Mouse (Mus musculus) Patski (cell line): ENCODE data around the gene Arap1. TPM values are rescaled to one million over a fixed set of nuclear protein-coding genes. Genes with fewer than 3 reads are reported as not detected.
A peak's percentile ranks its signal among the peaks of the same experiment; 100 is the strongest.

Experiments
- ATAC-seq: fragments of 100-300 bp; one replicate; pipeline ENCODE4 v1.8.0; 2021
- CTCF ChIA-PET: fragments of 350-600 bp; sonication (Branson Sonifier 250); formaldehyde crosslinking; loops from one replicate; lab custom pipeline; 2022; ENCODE audit warnings: inconsistent platforms; lab: Charles Lee
- POLR2A ChIA-PET: fragments of 350-600 bp; sonication (Branson Sonifier 250); formaldehyde crosslinking; loops from one replicate; lab custom pipeline; 2022; ENCODE audit warnings: antibody characterized with exemption, inconsistent platforms; lab: Charles Lee
- DNase-seq: peaks from one replicate; pipeline ENCODE4 v3.0.0-alpha.2; 2011; ENCODE audit warnings: low read depth, low spot score
- H3K27me3 ChIP-seq: fragments of 371-371 bp; one replicate; pipeline ENCODE4 v1.5.1; 2021
- CTCF ChIP-seq: fragments of 100-300 bp; IDR thresholded peaks from one replicate; pipeline ENCODE4 v1.5.1; 2021
- in situ Hi-C: fragments of 300-500 bp; cut with MboI; formaldehyde crosslinking; loops from 3 replicates; pipeline ENCODE4 v1.11.1; 2018; ENCODE audit warnings: low pct_unique_long_range_greater_than_20kb, mixed read lengths
- polyA plus RNA-seq: library from polyadenylated mRNA; unstranded; gene quantifications from one replicate; pipeline ENCODE4 v1.2.3, GENCODE M21; 2021

Arap1 gene
- polyA plus RNA-seq, 1 experiment from 2014 or later: 31.1 TPM

DNA sequence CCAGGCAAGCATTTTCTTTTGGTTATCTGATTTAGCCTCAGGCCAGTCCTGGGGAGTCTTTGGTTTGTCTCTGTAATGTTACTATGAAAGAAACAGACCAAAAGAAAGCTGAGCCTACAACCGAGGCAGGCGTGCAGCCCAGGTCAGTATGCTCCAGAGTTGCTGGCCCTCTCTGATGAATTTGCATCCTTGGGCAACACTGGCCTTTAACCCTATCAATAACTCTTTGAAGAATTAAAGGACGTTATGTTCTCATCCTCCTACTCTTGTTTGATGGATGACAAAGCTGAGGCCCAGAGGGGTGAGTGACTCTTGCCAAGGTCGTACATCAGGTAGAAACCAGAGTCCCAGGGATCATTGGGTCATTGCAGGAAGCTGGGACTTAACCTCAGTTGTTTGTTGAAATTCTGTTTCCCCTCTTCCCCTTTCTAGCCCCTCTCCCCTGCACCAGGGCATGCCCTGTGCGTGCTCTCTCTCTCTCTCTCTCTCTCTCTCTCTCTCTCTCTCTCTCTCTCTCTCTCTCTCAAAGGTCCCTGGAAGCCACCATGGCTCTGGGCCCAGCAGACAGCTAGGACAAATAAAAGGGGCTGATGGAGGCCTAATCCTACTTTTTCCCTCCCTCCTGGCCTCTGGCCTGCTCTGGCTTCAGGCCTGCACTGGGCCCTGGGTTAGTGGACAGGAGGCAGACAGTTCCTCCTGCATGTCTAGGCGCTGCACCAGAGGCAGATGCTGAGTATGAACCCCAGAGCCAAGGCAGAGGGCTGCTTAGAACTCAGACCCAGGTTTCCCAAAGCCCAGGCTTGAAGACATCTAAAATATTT is 23.5 kb upstream of the Arap1 start:
- DNase-seq: no peak
- CTCF ChIA-PET: interaction anchor here (1.1 kb wide), 1 partner anchor 264 kb away, joined by 3 read pairs; no protein-coding TSS in a partner anchor

GRCm38 (mm10) chr7:101326006-101326405 is 21.9 kb upstream of the Arap1 start:
- in situ Hi-C loops: no loop called here
- no peaks in the 10 kb centered on the region for H3K27me3 ChIP-seq
- DNase-seq (no peak), ATAC-seq (no peak)
- CTCF ChIA-PET: interaction anchor here (5.6 kb wide), 1 partner anchor 15 kb away, joined by 29 read pairs; no protein-coding TSS in a partner anchor
- TF ChIP-seq CTCF: no peak
- POLR2A ChIA-PET: no interaction called here

More for the DNA sequence above, 23.5 kb upstream of the Arap1 start:
- POLR2A ChIA-PET: no interaction called here
- in situ Hi-C loops: no loop called here
- no peaks in the 10 kb centered on the region for H3K27me3 ChIP-seq
- TF ChIP-seq CTCF: no peak
- ATAC-seq: no peak

DNA sequence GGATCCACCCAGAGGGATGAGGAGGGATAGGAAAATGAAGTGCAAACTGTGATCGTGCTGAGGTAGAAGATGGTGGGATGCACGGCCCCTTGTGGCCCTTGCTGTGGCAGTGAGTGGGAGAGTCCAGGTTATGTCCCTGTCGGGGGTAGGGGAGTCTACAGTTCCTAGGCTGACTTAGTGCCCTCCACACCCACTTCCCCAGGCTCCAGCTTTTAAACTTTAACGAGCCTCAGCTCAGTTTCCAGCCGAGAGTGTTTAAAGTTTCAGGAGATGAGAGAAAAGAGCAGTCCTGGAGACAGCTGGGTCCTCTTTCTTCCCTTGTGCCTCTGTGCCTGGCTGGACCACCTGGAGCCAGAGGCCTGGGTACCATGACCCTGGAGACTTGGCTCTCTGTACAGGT is 20.6 kb upstream of the Arap1 start:
- no peak for TF ChIP-seq CTCF
- no peak for DNase-seq
- ChIA-PET POLR2A (no interaction called here), CTCF (interaction anchor here (5.6 kb wide), 1 partner anchor 16 kb away, joined by 29 read pairs; no protein-coding TSS in a partner anchor)
- in situ Hi-C loops: no loop called here
- no peak for ATAC-seq
- H3K27me3 ChIP-seq: no peaks in the 10 kb centered on the region

GRCm38 (mm10) chr7:101327786-101328185 is 20.1 kb upstream of the Arap1 start:
- CTCF ChIA-PET: interaction anchor here (5.6 kb wide), 1 partner anchor 17 kb away, joined by 29 read pairs; no protein-coding TSS in a partner anchor
- TF ChIP-seq CTCF: no peak
- in situ Hi-C loops: no loop called here
- DNase-seq (no peak), ATAC-seq (no peak)
- POLR2A ChIA-PET: no interaction called here
- H3K27me3 ChIP-seq: no peaks in the 10 kb centered on the region

DNA sequence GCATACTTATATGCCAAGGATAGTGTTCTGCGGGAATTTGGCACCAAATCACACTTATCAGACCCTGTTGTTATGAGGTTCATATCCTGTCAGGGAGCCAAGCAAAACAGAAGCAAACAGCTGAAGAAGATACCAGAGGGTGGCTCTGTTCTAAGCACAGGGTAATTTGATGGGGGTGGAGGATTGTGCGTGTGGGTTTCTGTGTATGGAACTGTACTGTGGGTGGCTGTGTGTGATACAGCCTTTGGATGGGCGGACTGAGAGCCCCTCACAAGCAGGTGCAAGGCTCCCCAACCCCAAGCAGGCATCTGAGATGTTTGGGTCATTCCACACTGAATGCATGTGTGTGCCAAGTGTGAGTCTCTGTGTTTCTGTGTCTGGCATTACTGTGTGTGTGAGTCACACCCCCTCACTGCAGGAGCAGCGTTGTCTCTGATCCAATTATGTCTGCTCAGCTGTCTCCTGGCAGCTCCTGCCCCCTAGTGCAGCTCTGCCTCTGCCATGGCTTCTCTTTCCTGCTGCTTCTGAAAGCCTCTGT is 19.2 kb upstream of the Arap1 start:
- no peak for DNase-seq
- no peak for TF ChIP-seq CTCF
- peak; percentile 60 for ATAC-seq
- ChIA-PET CTCF (interaction anchor here (1.4 to 5.6 kb wide), 2 partner anchors 10 to 18 kb away, joined by 5 to 29 read pairs; no protein-coding TSS in a partner anchor), POLR2A (no interaction called here)
- no peaks in the 10 kb centered on the region for H3K27me3 ChIP-seq
- in situ Hi-C loops: no loop called here

DNA sequence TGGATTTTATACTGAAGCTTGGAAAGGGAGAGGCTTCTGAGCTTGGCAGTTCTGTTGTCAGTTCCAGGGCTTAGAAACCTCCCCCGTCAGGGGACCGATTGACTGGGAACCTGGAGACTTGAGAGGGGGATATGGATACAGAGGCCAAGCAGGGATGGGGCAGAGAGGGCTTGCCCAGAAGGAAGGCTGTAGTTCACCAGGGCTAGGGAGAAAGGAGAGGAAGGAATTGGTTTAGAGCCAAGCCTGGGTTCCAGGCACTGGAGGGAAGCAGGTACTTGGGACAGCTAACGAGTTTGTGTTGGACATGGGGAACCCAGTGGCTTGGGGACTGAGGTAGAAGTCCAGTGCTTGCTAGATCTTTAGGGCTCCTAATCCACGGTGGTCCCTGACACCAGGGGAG is 18.3 kb upstream of the Arap1 start:
- DNase-seq (no peak), ATAC-seq (no peak)
- TF ChIP-seq CTCF: no peak
- no peaks in the 10 kb centered on the region for H3K27me3 ChIP-seq
- CTCF ChIA-PET: interaction anchor here (0.7 to 5.6 kb wide), 3 partner anchors 9 to 18 kb away, joined by 3 to 29 read pairs (median 5); no protein-coding TSS in a partner anchor
- in situ Hi-C loops: no loop called here
- POLR2A ChIA-PET: interaction anchor here (1.2 kb wide), 1 partner anchor 14 kb away, joined by 3 read pairs; no protein-coding TSS in a partner anchor

DNA sequence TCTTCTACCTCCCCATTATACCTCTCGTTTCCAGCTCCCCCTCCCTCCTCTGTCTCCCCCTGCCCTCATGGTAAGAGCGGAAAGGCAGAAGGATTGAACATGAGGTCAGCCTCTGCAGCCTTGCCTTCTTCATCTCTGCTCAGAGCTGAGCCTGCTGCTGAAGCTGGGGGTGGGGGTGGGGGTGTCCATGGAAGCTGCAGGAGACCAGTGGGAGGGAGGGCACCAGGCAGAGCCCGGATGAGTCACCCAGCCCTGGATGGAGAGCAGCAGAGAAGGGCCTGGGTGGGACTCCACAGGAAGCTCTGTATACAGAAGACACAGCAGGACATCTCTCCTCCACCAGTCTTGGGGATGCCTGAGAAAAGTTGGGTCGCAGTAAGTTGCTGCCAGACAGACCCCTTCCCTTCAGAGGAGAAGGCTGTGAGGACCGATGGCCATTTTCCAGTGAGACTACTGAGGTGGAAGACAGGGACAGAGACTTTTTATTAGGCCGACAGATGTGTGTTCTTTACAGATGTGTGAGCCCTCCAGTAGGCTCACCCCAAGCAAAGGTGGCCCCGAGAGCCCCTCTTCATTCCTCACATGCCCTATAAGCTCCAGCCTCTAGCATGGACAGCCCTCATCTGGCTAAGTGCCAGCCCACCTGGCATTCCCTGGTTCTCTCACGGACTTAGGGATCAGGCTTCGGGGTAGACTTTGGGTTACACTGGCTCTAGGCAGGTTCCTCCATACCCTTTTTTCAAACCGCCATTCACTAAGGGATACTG is 17.6 kb upstream of the Arap1 start:
- in situ Hi-C loops: no loop called here
- no peak for TF ChIP-seq CTCF
- ChIA-PET CTCF (interaction anchor here (0.7 to 5.6 kb wide), 3 partner anchors 8 to 19 kb away, joined by 3 to 29 read pairs (median 5); no protein-coding TSS in a partner anchor), POLR2A (interaction anchor here (0.6 to 1.2 kb wide), 2 partner anchors 14 to 790 kb away, joined by 3 read pairs; no protein-coding TSS in a partner anchor)
- no peaks in the 10 kb centered on the region for H3K27me3 ChIP-seq
- ATAC-seq (peak; percentile 37), DNase-seq (no peak)

DNA sequence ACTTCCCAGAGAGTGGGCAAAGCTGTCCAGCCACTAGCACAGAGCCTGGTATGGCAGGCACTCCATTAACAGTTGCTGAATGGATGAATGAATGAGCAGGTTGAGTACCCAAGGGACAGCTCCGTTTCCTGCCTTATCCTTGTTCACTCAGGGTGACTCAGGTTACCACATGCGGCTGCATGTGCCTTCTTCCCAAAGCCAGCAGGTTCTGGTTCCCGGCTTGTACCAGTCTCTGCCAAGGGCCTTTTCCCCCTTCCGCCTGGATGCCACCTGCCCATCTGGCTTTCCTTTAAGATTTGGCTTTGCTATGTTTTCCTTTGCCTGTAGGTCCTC is 17.1 kb upstream of the Arap1 start:
- ChIA-PET CTCF (interaction anchor here (5.6 kb wide), 1 partner anchor 20 kb away, joined by 29 read pairs; no protein-coding TSS in a partner anchor), POLR2A (interaction anchor here (0.6 to 1.2 kb wide), 2 partner anchors 13 to 790 kb away, joined by 3 read pairs; no protein-coding TSS in a partner anchor)
- ATAC-seq (peak; percentile 6), DNase-seq (no peak)
- in situ Hi-C loops: no loop called here
- H3K27me3 ChIP-seq: no peaks in the 10 kb centered on the region
- TF ChIP-seq CTCF: no peak

DNA sequence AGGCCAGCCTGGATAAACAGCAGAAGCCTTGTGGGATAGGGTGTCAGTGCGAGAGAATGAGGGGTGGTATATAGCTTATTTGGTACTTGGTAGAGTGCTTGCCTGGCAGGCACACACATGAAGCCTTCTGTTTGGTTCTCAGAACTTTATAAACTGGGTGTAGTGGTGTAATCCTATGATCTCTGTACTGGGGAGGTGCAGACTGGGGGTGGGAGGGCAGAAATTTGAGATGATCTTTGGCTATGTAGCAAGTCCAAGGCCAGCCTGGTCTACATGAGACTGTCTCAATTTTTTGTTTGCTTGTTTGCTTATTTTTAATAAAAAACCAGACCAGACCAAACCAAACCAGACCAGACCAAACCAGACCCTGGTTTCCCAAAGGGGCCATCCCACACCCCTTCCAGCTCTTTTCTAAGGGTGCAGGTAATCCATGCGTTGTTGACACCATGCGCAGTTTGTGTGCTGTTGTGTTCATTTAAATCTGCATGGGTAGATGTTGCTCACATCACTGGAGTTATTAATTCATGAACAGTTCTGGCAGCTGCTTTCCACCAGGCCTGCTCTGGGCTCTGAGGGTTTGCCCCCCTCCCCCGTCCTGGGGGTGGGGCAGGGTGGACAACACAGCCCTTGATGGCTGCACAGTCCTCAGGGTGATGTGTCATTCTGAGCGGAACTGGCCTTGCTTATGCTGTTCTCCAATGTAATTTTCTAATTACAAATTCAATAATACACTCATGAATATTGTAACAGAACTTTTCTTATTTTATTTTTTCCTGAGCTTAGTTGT is 15.6 kb upstream of the Arap1 start:
- H3K27me3 ChIP-seq: no peaks in the 10 kb centered on the region
- no peak for ATAC-seq
- CTCF ChIA-PET: interaction anchor here (0.6 to 1.4 kb wide), 2 partner anchors 21 to 70 kb away, joined by 3 read pairs; no protein-coding TSS in a partner anchor
- no peak for DNase-seq
- POLR2A ChIA-PET: interaction anchor here (0.6 to 0.8 kb wide), 4 partner anchors 9 to 31 kb away, joined by 3 to 7 read pairs (median 3); no protein-coding TSS in a partner anchor
- in situ Hi-C loops: no loop called here
- no peak for TF ChIP-seq CTCF
